Mouse (Mus musculus) hindbrain, embryonic 10.5 days (tissue): Measurements from ENCODE around the gene Map3k4. TPM values are rescaled to one million over a fixed set of nuclear protein-coding genes. Genes with fewer than 3 reads are reported as not detected.

ENCODE experiments used
- DNase-seq: peaks from one replicate; pipeline ENCODE4 v3.0.0-alpha.2; 2017; ENCODE audit warnings: low spot score
- H3K27ac ChIP-seq: fragments of 300-500 bp; sonication (generic); 2 replicates; pipeline ENCODE4 v1.5.1; 2016; ENCODE audit warnings: mild to moderate bottlenecking, moderate library complexity
- H3K27me3 ChIP-seq: fragments of 300-500 bp; sonication (generic); 2 replicates; pipeline ENCODE4 v1.6.1; 2016; ENCODE audit warnings: mild to moderate bottlenecking; ENCODE audit not compliant: poor library complexity, insufficient read depth, severe bottlenecking
- H3K36me3 ChIP-seq: fragments of 300-500 bp; sonication (generic); 2 replicates; pipeline ENCODE4 v1.6.1; 2016; ENCODE audit warnings: mild to moderate bottlenecking, moderate library complexity
- H3K4me1 ChIP-seq: fragments of 300-500 bp; sonication (generic); replicated peaks from 2 replicates; pipeline ENCODE4 v1.6.1; 2016; ENCODE audit warnings: mild to moderate bottlenecking
- H3K4me3 ChIP-seq: fragments of 300-500 bp; sonication (generic); 2 replicates; pipeline ENCODE4 v1.5.1; 2016; ENCODE audit warnings: mild to moderate bottlenecking, moderate library complexity
- H3K9me3 ChIP-seq: fragments of 300-500 bp; sonication (generic); 2 replicates; pipeline ENCODE4 v1.6.1; 2016; ENCODE audit warnings: mild to moderate bottlenecking, moderate library complexity
- WGBS: fragments of 180-500 bp; shearing (Covaris S2); methylation state at CpG from one replicate; pipeline ENCODE4 v1.1.7; 2016; 5-methylcytosine and 5-hydroxymethylcytosine counted together
- polyA plus RNA-seq: library from polyadenylated mRNA; unstranded; fragments of >200 nt; fragmentation: Nextera tagmentation; extraction: Ambion mirVana; gene quantifications from 2 replicates; pipeline ENCODE4 v1.2.1, GENCODE M21; 2016

Map3k4 gene
- polyA plus RNA-seq, 1 experiment from 2014 or later: 47.7 TPM

DNA sequence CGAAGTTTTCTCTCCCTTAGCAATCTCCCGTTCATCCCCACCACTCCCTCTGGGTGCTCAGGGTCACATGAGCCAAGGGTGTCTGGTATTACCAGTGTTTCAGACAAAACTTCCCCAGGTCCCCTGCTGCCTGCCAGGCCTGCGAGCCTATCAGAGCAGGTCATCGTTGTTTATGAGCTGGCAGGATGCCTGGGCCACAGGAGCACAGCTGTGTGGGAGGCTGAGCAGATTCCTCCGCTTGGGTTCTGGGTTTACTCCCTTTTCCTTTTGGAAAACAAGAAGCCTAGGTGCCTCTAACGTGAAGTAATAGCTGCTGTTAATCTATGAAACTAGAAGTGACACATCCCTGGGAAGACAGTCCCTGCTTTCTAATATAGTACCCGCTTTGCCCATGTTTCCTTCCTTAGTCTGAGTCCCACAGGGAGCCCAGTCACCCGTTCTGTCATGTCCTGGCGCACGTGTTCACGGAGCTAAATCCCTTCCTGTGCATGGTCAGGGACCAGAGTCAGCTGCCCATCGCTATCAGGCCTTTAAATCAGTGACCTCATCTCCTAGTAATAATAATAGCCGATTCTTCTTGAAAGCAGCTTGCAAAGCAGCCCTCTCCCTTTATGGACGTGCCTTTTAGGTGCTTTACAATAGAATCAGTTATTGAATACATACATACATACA lies 9.4 kb upstream of the Map3k4 start:
- Histone ChIP-seq H3K27me3 (no peaks in the 10 kb centered on the region), H3K4me3 (no peak overlapping the region), H3K36me3 (no peaks in the 10 kb centered on the region), H3K27ac (peak overlapping the region; percentile 36), H3K4me1 (peaks cover 9% of the 10 kb centered on the region), H3K9me3 (no peaks in the 10 kb centered on the region)
- 55% methylated on average over 14 of the region's 14 CpGs for WGBS
- no peak for DNase-seq

DNA sequence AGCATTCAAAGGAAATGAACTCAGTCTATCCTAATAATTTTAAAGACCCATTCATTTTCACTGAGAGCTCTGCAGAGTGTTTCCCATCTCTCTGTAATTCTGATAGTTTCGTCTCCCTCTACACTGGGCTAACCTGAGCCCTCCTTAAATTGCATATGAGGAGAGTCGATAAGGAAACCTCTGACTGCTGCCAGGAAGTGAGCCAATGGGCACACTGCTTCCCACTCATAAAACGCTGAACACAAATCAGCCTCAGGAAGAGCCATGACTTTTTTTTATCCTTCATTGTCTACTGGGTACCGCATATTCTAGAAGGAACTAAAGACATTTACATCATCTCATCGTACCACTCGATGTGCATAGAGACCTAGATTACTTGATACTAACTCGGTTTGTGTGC lies 1.2 kb upstream of the Map3k4 start:
- 88% methylated on average over 7 of the region's 7 CpGs for WGBS
- Histone ChIP-seq H3K4me3 (no peak overlapping the region), H3K27ac (no peak overlapping the region), H3K4me1 (peaks cover 29% of the 10 kb centered on the region), H3K27me3 (no peaks in the 10 kb centered on the region), H3K36me3 (0 out of 2 replicates have a peak, but pooled peaks cover 5% of the 10 kb centered on the region), H3K9me3 (no peaks in the 10 kb centered on the region)
- no peak for DNase-seq

DNA sequence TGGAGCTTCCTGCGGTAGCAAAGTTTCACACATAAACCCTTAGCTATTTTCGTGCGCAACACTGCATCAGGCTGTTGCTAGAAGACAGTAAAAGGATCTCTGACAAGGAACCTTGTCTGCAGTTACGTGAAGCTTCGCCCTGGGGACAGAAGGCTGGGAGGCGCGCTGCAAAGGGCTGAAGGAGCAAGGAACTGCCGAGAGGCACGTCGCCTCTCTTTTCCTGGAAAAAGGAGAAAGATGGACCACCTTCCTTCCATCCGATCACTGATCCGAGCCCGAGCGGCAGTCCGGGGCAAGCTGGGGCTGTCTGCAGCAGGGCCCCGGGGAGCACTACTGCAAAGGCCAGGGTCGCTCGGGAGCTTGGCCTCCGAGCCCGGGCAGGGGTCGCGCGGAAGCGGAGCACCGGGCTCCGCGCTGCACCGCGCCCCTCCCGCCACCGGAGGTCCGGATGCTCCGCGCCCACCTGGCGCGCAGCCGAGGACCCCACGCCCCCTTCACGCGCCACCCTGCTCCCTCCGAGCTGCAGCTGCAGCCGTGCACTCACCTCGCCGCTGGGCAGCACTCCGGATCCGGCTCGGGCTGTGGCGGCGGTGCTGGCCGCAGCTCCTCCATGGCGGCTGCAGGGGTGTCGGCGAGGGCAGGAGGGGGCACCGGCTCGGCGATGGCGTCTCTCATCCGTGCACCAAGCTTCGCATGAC lies 493 bp downstream of the Map3k4 start:
- peak overlapping the region; percentile 99 for H3K27ac ChIP-seq
- 0 out of 2 replicates have a peak, but pooled peaks cover 5% of the 10 kb centered on the region for H3K36me3 ChIP-seq
- H3K4me3 ChIP-seq: peak overlapping the region; percentile 98
- no peaks in the 10 kb centered on the region for H3K9me3 ChIP-seq
- DNase-seq: peak; percentile 66
- under 1% methylated on average over 59 of the region's 59 CpGs for WGBS
- H3K4me1 ChIP-seq: peaks cover 37% of the 10 kb centered on the region
- no peaks in the 10 kb centered on the region for H3K27me3 ChIP-seq

GRCm38 (mm10) chr17:12317607-12317953 lies 1.0 kb downstream of the Map3k4 start:
- WGBS: 10% methylated on average over 7 of the region's 7 CpGs
- peaks cover 37% of the 10 kb centered on the region for H3K4me1 ChIP-seq
- no peak for DNase-seq
- 0 out of 2 replicates have a peak, but pooled peaks cover 5% of the 10 kb centered on the region for H3K36me3 ChIP-seq
- no peaks in the 10 kb centered on the region for H3K27me3 ChIP-seq
- peak overlapping the region; percentile 99 for H3K27ac ChIP-seq
- H3K9me3 ChIP-seq: no peaks in the 10 kb centered on the region
- H3K4me3 ChIP-seq: peak overlapping the region; percentile 98

DNA sequence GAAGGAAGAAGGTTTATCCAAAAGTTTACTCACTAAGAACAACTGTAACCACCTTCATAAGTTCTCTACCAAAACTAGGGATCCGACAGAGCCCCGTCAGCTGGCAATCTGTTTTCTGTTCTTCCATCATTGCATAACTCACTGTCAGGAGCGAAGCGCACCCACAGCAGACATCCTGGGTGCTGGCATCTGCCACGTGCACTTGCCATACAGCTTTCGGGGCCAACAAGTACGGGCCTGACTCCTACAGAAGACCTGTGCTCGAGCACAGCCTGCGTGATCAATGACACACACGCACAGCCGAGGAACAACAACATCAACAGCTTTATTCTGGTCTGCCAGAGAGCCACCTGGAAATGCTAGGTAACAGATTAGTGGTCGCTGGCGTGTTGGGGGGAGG lies 2.3 kb downstream of the Map3k4 start:
- peaks cover 37% of the 10 kb centered on the region for H3K4me1 ChIP-seq
- 0 out of 2 replicates have a peak, but pooled peaks cover 5% of the 10 kb centered on the region for H3K36me3 ChIP-seq
- no peak overlapping the region for H3K4me3 ChIP-seq
- DNase-seq: no peak
- H3K27me3 ChIP-seq: no peaks in the 10 kb centered on the region
- no peaks in the 10 kb centered on the region for H3K9me3 ChIP-seq
- 90% methylated on average over 13 of the region's 13 CpGs for WGBS
- no peak overlapping the region for H3K27ac ChIP-seq

DNA sequence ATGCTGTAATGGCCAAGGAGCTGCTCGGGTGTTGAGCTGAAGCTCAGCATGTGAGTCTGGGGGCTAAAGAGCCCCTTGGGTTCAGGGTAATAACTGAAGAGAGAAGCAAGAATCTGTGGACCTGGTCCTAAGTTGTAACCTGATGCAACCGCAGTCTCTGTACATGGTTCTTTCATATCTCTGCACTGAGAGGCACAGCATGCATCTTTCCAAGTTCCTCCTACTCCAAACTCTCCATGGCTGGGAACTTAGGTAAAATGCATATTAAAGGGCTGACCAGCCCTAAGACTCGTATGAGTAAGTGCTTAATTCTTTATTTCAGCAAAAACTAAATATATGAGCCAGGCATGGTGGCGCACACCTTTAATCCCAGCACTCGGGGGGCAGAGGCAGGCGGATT lies 6.3 kb downstream of the Map3k4 start:
- Histone ChIP-seq H3K4me3 (no peak overlapping the region), H3K36me3 (0 out of 2 replicates have a peak, but pooled peaks cover 5% of the 10 kb centered on the region), H3K27ac (no peak overlapping the region), H3K9me3 (no peaks in the 10 kb centered on the region), H3K4me1 (peaks cover 24% of the 10 kb centered on the region), H3K27me3 (no peaks in the 10 kb centered on the region)
- no peak for DNase-seq
- WGBS: 90% methylated on average over 6 of the region's 6 CpGs

GRCm38 (mm10) chr17:12309493-12309892 lies 9.1 kb downstream of the Map3k4 start:
- 94% methylated on average over 9 of the region's 9 CpGs for WGBS
- Histone ChIP-seq H3K27me3 (no peaks in the 10 kb centered on the region), H3K36me3 (no peaks in the 10 kb centered on the region), H3K27ac (no peak overlapping the region), H3K4me1 (peaks cover 12% of the 10 kb centered on the region; the same call in 1 of the 2 replicates), H3K4me3 (no peak overlapping the region), H3K9me3 (no peaks in the 10 kb centered on the region)
- DNase-seq: no peak

DNA sequence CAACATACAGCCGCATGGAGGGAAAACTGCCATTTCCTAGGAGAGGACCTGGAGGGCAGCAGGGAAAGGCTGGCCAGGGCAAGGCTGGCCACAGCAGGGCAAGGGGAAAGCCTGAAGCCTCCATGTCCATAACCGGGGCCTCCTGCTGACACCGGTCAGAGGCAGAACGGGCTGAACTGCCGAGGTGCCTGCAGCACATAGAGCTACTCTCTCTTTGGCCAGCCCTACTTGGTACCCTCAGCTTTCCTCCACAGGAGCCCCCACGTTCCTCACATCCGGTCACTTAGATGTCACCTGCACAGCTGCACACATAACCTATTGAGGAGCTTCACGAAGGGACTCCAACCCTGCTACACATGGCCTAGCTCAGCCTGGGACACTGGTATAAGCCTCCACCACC lies 9.5 kb downstream of the Map3k4 start:
- H3K27ac ChIP-seq: no peak overlapping the region
- WGBS: 85% methylated on average over 8 of the region's 8 CpGs
- DNase-seq: no peak
- H3K27me3 ChIP-seq: no peaks in the 10 kb centered on the region
- H3K36me3 ChIP-seq: no peaks in the 10 kb centered on the region
- H3K9me3 ChIP-seq: no peaks in the 10 kb centered on the region
- peaks cover 8% of the 10 kb centered on the region; the same call in 1 of the 2 replicates for H3K4me1 ChIP-seq
- no peak overlapping the region for H3K4me3 ChIP-seq

DNA sequence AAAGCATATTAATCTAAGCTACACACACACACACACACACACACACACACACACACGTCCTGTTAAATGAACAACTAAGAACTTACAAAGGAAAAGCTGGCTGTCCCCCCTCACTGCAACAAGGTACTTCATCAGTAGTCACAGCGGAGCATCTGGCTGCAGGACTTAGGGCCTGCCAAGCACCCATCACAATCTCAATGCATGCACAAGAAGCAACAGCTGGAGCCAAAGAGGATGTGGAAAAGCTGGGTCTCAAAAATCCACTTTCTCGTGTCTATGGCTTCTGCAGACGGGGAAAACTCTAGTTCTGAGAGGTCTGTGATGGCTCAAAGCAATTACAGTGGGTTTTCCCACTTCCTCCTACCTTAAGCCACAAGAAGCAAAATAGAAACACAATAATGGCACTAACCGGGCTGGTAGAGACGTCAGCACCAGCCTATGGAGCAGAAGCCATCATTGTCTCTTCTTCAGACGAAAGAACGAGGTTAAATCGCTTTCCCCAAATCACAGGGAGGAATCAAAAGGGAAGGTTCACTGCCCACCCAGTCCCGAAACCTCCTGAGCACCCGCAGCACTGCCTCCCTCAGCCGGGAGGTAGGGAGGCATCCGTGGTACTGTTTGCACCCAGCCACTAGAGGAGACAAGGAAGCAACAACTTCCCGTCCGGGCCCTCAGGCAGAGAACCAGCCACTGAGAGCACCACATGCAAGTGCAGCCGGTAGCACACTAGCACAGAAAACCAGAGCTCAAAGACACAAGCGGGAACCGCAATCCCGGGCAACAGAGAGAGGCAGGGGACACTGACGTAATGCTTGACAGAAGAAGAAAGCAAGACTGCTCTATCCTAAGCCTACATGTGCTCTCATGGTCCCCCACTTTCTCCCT lies 11.1 kb downstream of the Map3k4 start:
- no peaks in the 10 kb centered on the region for H3K36me3 ChIP-seq
- H3K27me3 ChIP-seq: no peaks in the 10 kb centered on the region
- no peak overlapping the region for H3K4me3 ChIP-seq
- H3K27ac ChIP-seq: peak overlapping the region; percentile 23; the same call in 1 of the 2 replicates
- H3K4me1 ChIP-seq: peaks cover 4% of the 10 kb centered on the region; the same call in 1 of the 2 replicates
- no peak for DNase-seq
- WGBS: 86% methylated on average over 20 of the region's 20 CpGs
- H3K9me3 ChIP-seq: no peaks in the 10 kb centered on the region

DNA sequence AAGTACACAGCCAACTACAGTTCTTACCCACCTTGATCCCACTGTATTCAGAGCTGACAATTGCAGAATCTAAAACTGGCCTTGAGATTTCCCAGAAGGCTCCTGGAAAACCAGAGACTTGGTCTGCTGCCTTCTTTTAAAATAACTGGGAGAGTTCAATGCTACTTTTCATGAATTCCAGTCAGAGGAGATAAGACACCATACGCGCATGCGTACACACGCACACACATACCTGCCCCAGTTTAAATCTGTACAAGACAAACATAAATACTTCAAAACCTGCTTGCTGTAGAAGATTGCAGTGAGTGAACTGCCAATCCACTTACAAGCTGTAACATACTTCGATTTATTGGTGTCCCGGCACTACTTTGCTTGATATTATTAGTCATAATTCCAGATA lies 13.9 kb downstream of the Map3k4 start:
- H3K4me3 ChIP-seq: no peak overlapping the region
- no peaks in the 10 kb centered on the region for H3K27me3 ChIP-seq
- no peaks in the 10 kb centered on the region for H3K9me3 ChIP-seq
- WGBS: 97% methylated on average over 6 of the region's 6 CpGs
- no peaks in the 10 kb centered on the region for H3K36me3 ChIP-seq
- H3K4me1 ChIP-seq: peaks cover 17% of the 10 kb centered on the region
- DNase-seq: no peak
- H3K27ac ChIP-seq: no peak overlapping the region

GRCm38 (mm10) chr17:12300896-12301706 lies 17.5 kb downstream of the Map3k4 start:
- no peak for DNase-seq
- no peaks in the 10 kb centered on the region for H3K9me3 ChIP-seq
- no peak overlapping the region for H3K27ac ChIP-seq
- 65% methylated on average over 3 of the region's 3 CpGs for whole genome bisulfite sequencing
- no peaks in the 10 kb centered on the region for H3K36me3 ChIP-seq
- H3K4me3 ChIP-seq: no peak overlapping the region
- no peaks in the 10 kb centered on the region for H3K27me3 ChIP-seq
- H3K4me1 ChIP-seq: peaks cover 19% of the 10 kb centered on the region

GRCm38 (mm10) chr17:12300127-12300675 lies 18.4 kb downstream of the Map3k4 start:
- Histone ChIP-seq H3K27ac (no peak overlapping the region), H3K4me1 (peaks cover 19% of the 10 kb centered on the region), H3K9me3 (no peaks in the 10 kb centered on the region), H3K36me3 (no peaks in the 10 kb centered on the region), H3K27me3 (no peaks in the 10 kb centered on the region), H3K4me3 (no peak overlapping the region)
- 87% methylated on average over 14 of the region's 14 CpGs for WGBS
- no peak for DNase-seq
